Mouse (Mus musculus): ENCODE measurements around the gene Irf5. TPM values are rescaled to one million over a fixed set of nuclear protein-coding genes. Genes with fewer than 3 reads are reported as not detected.

Irf5 gene
- polyA plus RNA-seq, 1 experiment: 36.6 TPM

GRCm38 (mm10) chr6:29501599-29501998 is 24.8 kb upstream of the Irf5 start:
- 90% methylated on average over 1 of the region's 1 CpGs for WGBS
- TF ChIP-seq POLR2A (IDR thresholded peaks at IDR 0.05; ENCODE audit: borderline replicate concordance, extremely low read depth, low read depth, low read length) (no peak), CTCF (IDR thresholded peaks at IDR 0.05; ENCODE audit: insufficient read depth, low read length) (no peak)
- Histone ChIP-seq H3K4me3 (replicated peaks; ENCODE audit: extremely low read depth, low read depth, low read length) (no peak overlapping the region), H3K4me1 (ENCODE audit: control insufficient read depth, insufficient read depth, low read length) (no peaks in the 10 kb centered on the region)
- DNase-seq: no peak

- no peak for TF ChIP-seq POLR2A (IDR thresholded peaks at IDR 0.05; ENCODE audit: borderline replicate concordance, extremely low read depth, low read depth, low read length)
- TF ChIP-seq CTCF (IDR thresholded peaks at IDR 0.05; ENCODE audit: insufficient read depth, low read length): no peak
- H3K4me3 ChIP-seq (replicated peaks; ENCODE audit: extremely low read depth, low read depth, low read length): no peak overlapping the region
- DNase-seq: no peak
- H3K4me1 ChIP-seq (ENCODE audit: control insufficient read depth, insufficient read depth, low read length): no peaks in the 10 kb centered on the region
- WGBS: 92% methylated on average over 5 of the region's 5 CpGs
Observed at GRCm38 (mm10) chr6:29505493-29505892, 20.9 kb upstream of the Irf5 start.

GRCm38 (mm10) chr6:29506834-29507233 is 19.6 kb upstream of the Irf5 start:
- no peak for TF ChIP-seq POLR2A (IDR thresholded peaks at IDR 0.05; ENCODE audit: borderline replicate concordance, extremely low read depth, low read depth, low read length)
- no peak for TF ChIP-seq CTCF (IDR thresholded peaks at IDR 0.05; ENCODE audit: insufficient read depth, low read length)
- no peaks in the 10 kb centered on the region for H3K4me1 ChIP-seq (ENCODE audit: control insufficient read depth, insufficient read depth, low read length)
- no peak overlapping the region for H3K4me3 ChIP-seq (replicated peaks; ENCODE audit: extremely low read depth, low read depth, low read length)
- WGBS: 40% methylated on average over 8 of the region's 8 CpGs
- no peak for DNase-seq

GRCm38 (mm10) chr6:29507447-29508309 is 18.7 kb upstream of the Irf5 start, which contains the start of gene Kcp:
Gene Kcp (minus strand): TSS chr6:29507952.
- no peak for DNase-seq

GRCm38 (mm10) chr6:29509086-29509485 is 17.3 kb upstream of the Irf5 start:
- WGBS: 52% methylated on average over 2 of the region's 2 CpGs
- Histone ChIP-seq H3K4me1 (ENCODE audit: control insufficient read depth, insufficient read depth, low read length) (peaks cover 2% of the 10 kb centered on the region; the same call in 1 of the 2 replicates), H3K4me3 (replicated peaks; ENCODE audit: extremely low read depth, low read depth, low read length) (no peak overlapping the region)
- DNase-seq: no peak
- no peak for TF ChIP-seq CTCF (IDR thresholded peaks at IDR 0.05; ENCODE audit: insufficient read depth, low read length)
- TF ChIP-seq POLR2A (IDR thresholded peaks at IDR 0.05; ENCODE audit: borderline replicate concordance, extremely low read depth, low read depth, low read length): no peak

More at GRCm38 (mm10) chr6:29507447-29508309, 18.7 kb upstream of the Irf5 start, which contains the start of gene Kcp:
- WGBS: 2% methylated on average over 43 of the region's 47 CpGs
- Histone ChIP-seq H3K4me1 (ENCODE audit: control insufficient read depth, insufficient read depth, low read length) (no peaks in the 10 kb centered on the region; the same call in 1 of the 2 replicates), H3K4me3 (replicated peaks; ENCODE audit: extremely low read depth, low read depth, low read length) (peak within 1 kb of the TSS; percentile 10)
- TF ChIP-seq CTCF (IDR thresholded peaks at IDR 0.05; ENCODE audit: insufficient read depth, low read length): no peak
- no peak for TF ChIP-seq POLR2A (IDR thresholded peaks at IDR 0.05; ENCODE audit: borderline replicate concordance, extremely low read depth, low read depth, low read length)

- TF ChIP-seq CTCF (IDR thresholded peaks at IDR 0.05; ENCODE audit: insufficient read depth, low read length) (no peak), POLR2A (IDR thresholded peaks at IDR 0.05; ENCODE audit: borderline replicate concordance, extremely low read depth, low read depth, low read length) (no peak)
- H3K4me3 ChIP-seq (replicated peaks; ENCODE audit: extremely low read depth, low read depth, low read length): no peak overlapping the region
- peaks cover 2% of the 10 kb centered on the region; the same call in 1 of the 2 replicates for H3K4me1 ChIP-seq (ENCODE audit: control insufficient read depth, insufficient read depth, low read length)
- no peak for DNase-seq
- under 1% methylated on average over 11 of the region's 11 CpGs for WGBS
Observed at GRCm38 (mm10) chr6:29513284-29513683, 13.1 kb upstream of the Irf5 start.

GRCm38 (mm10) chr6:29517139-29517538 is 9.3 kb upstream of the Irf5 start:
- TF ChIP-seq POLR2A (IDR thresholded peaks at IDR 0.05; ENCODE audit: borderline replicate concordance, extremely low read depth, low read depth, low read length) (no peak), CTCF (IDR thresholded peaks at IDR 0.05; ENCODE audit: insufficient read depth, low read length) (peak; percentile 95)
- Histone ChIP-seq H3K4me1 (ENCODE audit: control insufficient read depth, insufficient read depth, low read length) (peaks cover 2% of the 10 kb centered on the region; the same call in 1 of the 2 replicates), H3K4me3 (replicated peaks; ENCODE audit: extremely low read depth, low read depth, low read length) (no peak overlapping the region)
- DNase-seq: peak; percentile 64
- under 1% methylated on average over 5 of the region's 5 CpGs for WGBS

GRCm38 (mm10) chr6:29522626-29523300 is 3.7 kb upstream of the Irf5 start:
- WGBS: 59% methylated on average over 6 of the region's 6 CpGs
- Histone ChIP-seq H3K4me1 (ENCODE audit: control insufficient read depth, insufficient read depth, low read length) (peaks cover 6% of the 10 kb centered on the region; the same call in 1 of the 2 replicates), H3K4me3 (replicated peaks; ENCODE audit: extremely low read depth, low read depth, low read length) (no peak overlapping the region)
- no peak for DNase-seq
- no peak for TF ChIP-seq POLR2A (IDR thresholded peaks at IDR 0.05; ENCODE audit: borderline replicate concordance, extremely low read depth, low read depth, low read length)
- no peak for TF ChIP-seq CTCF (IDR thresholded peaks at IDR 0.05; ENCODE audit: insufficient read depth, low read length)

GRCm38 (mm10) chr6:29523301-29524033 is 3.0 kb upstream of the Irf5 start:
- TF ChIP-seq POLR2A (IDR thresholded peaks at IDR 0.05; ENCODE audit: borderline replicate concordance, extremely low read depth, low read depth, low read length) (no peak), CTCF (IDR thresholded peaks at IDR 0.05; ENCODE audit: insufficient read depth, low read length) (no peak)
- DNase-seq: no peak
- 60% methylated on average over 12 of the region's 12 CpGs for WGBS
- no peak overlapping the region for H3K4me3 ChIP-seq (replicated peaks; ENCODE audit: extremely low read depth, low read depth, low read length)
- peaks cover 6% of the 10 kb centered on the region; the same call in 1 of the 2 replicates for H3K4me1 ChIP-seq (ENCODE audit: control insufficient read depth, insufficient read depth, low read length)
